Mouse (Mus musculus) retina, postnatal 7 days (tissue): Measurements from ENCODE around the gene Zan.
A peak's percentile ranks its signal among the peaks of the same experiment; 100 is the strongest.

Source experiments
- DNase-seq: peaks from one replicate; pipeline ENCODE4 v3.0.0-alpha.2; 2012; ENCODE audit warnings: low read depth, low spot score

Gene Zan

GRCm38 (mm10) chr5:137476964-137477363, at the start of gene Zan:
Gene Zan (minus strand): TSS chr5:137477064.
- no peak for DNase-seq

- no peak for DNase-seq
Observed at GRCm38 (mm10) chr5:137526192-137526936, 49.5 kb upstream of the Zan start.

- no peak for DNase-seq
Observed at GRCm38 (mm10) chr5:137525511-137525910, 48.6 kb upstream of the Zan start.

- no peak for DNase-seq
Observed at GRCm38 (mm10) chr5:137524671-137525070, 47.8 kb upstream of the Zan start.

GRCm38 (mm10) chr5:137524251-137524515, 47.3 kb upstream of the Zan start:
- DNase-seq = no peak

GRCm38 (mm10) chr5:137523396-137524250, 46.8 kb upstream of the Zan start:
- no peak for DNase-seq

GRCm38 (mm10) chr5:137522711-137523110, 45.8 kb upstream of the Zan start:
- DNase-seq = no peak

- no peak for DNase-seq
Observed at GRCm38 (mm10) chr5:137521861-137522260, 45.0 kb upstream of the Zan start.

GRCm38 (mm10) chr5:137519691-137520550, 43.1 kb upstream of the Zan start:
- no peak for DNase-seq

GRCm38 (mm10) chr5:137518436-137518835, 41.6 kb upstream of the Zan start, which contains the start of gene Gigyf1:
Gene Gigyf1 (plus strand): TSS chr5:137518548.
- DNase-seq = no peak

GRCm38 (mm10) chr5:137514811-137515210, 37.9 kb upstream of the Zan start:
- DNase-seq = no peak

- no peak for DNase-seq
Observed at GRCm38 (mm10) chr5:137513951-137514721, 37.3 kb upstream of the Zan start.

- no peak for DNase-seq
Observed at GRCm38 (mm10) chr5:137512847-137513794, 36.3 kb upstream of the Zan start.

- DNase-seq = no peak
Observed at GRCm38 (mm10) chr5:137511706-137512105, 34.8 kb upstream of the Zan start.

- DNase-seq = no peak
Observed at GRCm38 (mm10) chr5:137510573-137511390, 33.9 kb upstream of the Zan start.

- DNase-seq = no peak
Observed at GRCm38 (mm10) chr5:137510014-137510501, 33.2 kb upstream of the Zan start.

- DNase-seq = no peak
Observed at GRCm38 (mm10) chr5:137504041-137504440, 27.2 kb upstream of the Zan start.

- DNase-seq = peak; percentile 81
Observed at GRCm38 (mm10) chr5:137502667-137503110, 25.8 kb upstream of the Zan start.
